ENCODE assay signal across 1 mouse cellular context in the genomic region with DNA sequence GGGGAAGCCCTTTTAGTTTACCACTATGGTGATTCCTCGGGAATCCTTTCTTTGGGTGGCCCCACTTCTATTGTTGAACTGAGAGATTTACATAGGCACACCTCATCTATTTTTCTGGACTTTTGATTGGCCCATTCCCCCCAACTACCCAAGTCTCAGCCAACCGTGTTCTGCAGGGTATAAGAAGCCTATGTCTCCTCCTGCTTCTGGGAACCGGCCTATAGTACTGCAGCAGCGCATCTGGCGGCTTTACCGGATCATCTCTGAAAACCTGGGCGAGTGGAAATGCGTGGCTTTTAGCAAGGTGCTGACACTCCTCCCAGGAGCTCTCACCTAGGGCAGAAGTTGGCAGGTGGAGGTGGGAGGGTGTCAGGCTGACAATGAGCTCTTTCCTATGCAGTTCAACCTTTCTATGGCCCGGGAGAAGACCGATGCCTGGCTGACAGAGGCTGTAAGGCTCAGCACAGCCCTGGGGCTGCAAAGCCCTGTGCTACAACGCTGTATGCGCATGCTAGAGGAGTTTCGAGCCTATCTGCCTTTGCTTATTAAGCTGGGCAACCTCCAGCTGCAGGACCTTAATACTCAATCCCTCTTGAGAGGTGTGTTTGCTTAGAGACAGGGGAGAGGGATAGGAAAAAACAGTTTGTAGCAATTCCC.
TF ChIP-seq lines count a peak whose summit lies in the region.

No protein-coding gene starts in this region.

TF ChIP-seq in ES-E14, 5 proteins besides CTCF, POLR2A, EP300 and RAD21 (continued from another document):
- TF ChIP-seq ZC3H11A (IDR thresholded peaks at IDR 0.05; ENCODE audit: borderline replicate concordance, low read depth, low read length): no peak
- TF ChIP-seq CHD2 (IDR thresholded peaks at IDR 0.05; ENCODE audit: low read depth, low read length): no peak
- TF ChIP-seq HCFC1 (IDR thresholded peaks at IDR 0.05; ENCODE audit: borderline replicate concordance, insufficient read depth, low read length): no peak
